Mouse (Mus musculus) kidney, embryonic 15.5 days (tissue): Measurements from ENCODE around the gene Vamp8. TPM values are rescaled to one million over a fixed set of nuclear protein-coding genes. Genes with fewer than 3 reads are reported as not detected.

Source experiments
- ATAC-seq: fragments of 200-750 bp; cut with Nextera tagmentation; replicated peaks from 2 replicates; pipeline ENCODE4 v1.8.0; 2017; ENCODE audit warnings: moderate TSS enrichment; ENCODE audit not compliant: low FRiP score
- H3K27ac ChIP-seq: fragments of 300-500 bp; sonication (generic); 2 replicates; pipeline ENCODE4 v1.5.1; 2015; ENCODE audit warnings: mild to moderate bottlenecking, inconsistent platforms
- H3K27me3 ChIP-seq: fragments of 300-500 bp; sonication (generic); 2 replicates; pipeline ENCODE4 v1.6.1; 2015; ENCODE audit warnings: inconsistent platforms
- H3K36me3 ChIP-seq: fragments of 300-500 bp; sonication (generic); 2 replicates; pipeline ENCODE4 v1.6.1; 2015; ENCODE audit warnings: inconsistent platforms
- H3K4me1 ChIP-seq: fragments of 300-500 bp; sonication (generic); 2 replicates; pipeline ENCODE4 v1.6.1; 2015; ENCODE audit warnings: inconsistent platforms
- H3K4me2 ChIP-seq: fragments of 300-500 bp; sonication (generic); 2 replicates; pipeline ENCODE4 v1.6.1; 2015; ENCODE audit warnings: moderate library complexity, mild to moderate bottlenecking, inconsistent platforms
- H3K4me3 ChIP-seq: fragments of 300-500 bp; sonication (generic); replicated peaks from 2 replicates; pipeline ENCODE4 v1.5.1; 2015; ENCODE audit warnings: mild to moderate bottlenecking, inconsistent platforms
- H3K9ac ChIP-seq: fragments of 300-500 bp; sonication (generic); 2 replicates; pipeline ENCODE4 v1.6.1; 2015; ENCODE audit warnings: mild to moderate bottlenecking, inconsistent platforms
- H3K9me3 ChIP-seq: fragments of 300-500 bp; sonication (generic); replicated peaks from 2 replicates; pipeline ENCODE4 v1.6.1; 2016; ENCODE audit warnings: inconsistent platforms
- WGBS: fragments of 180-500 bp; shearing (Covaris S2); methylation state at CpG from one replicate; pipeline ENCODE4 v1.1.7; 2015; ENCODE audit warnings: mixed read lengths; 5-methylcytosine and 5-hydroxymethylcytosine counted together
- polyA plus RNA-seq: library from polyadenylated mRNA; unstranded; fragments of >200 nt; fragmentation: Nextera tagmentation; extraction: Ambion mirVana; gene quantifications from 2 replicates; pipeline ENCODE4 v1.2.1, GENCODE M21; 2015

The Vamp8 gene
- polyA plus RNA-seq, 1 experiment from 2014 or later: 146 TPM

GRCm38 (mm10) chr6:72380131-72380770, 10.3 kb downstream of the Vamp8 start, which contains the start of gene Vamp5:
TSS of gene Vamp5 (minus strand) at chr6:72380468.
- peak within 1 kb of the TSS; percentile 77 for H3K27ac ChIP-seq
- 1% methylated on average over 49 of the region's 49 CpGs for WGBS

DNA sequence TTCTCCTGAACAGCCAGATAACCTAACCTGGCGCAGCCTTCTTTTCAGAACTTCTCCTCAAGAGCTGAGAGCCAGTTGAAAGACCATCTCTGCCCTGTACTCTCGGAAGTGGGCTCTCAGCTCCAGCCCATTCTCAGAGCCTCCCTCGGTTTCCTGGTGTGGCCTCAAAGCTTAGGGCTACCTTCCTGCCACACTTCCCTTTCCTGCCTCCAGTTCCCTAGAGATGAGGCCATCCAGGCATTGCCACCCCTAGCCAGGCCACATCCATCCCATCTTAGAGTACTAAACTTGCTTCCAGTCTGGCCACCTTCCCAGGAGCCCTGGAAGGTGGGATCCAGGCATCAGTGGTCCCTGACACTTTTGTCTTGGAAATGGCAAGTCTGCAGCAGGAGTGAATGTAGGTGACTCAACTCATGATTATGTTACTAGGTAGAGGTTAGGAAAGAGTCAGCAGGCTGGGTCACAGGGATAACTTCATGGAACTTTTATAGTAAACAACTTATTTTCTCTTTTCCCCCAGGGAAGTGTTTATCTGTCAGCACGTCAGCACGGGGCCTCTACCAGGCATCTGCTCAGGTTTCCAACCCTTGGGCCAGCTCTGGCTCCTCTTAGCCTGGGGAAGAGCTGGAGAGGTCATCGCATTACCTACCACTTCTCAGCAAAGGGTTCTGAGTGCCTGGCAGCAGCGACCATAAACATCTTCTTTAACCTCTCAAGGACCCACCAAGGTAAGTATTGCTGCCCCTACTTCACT, 10.9 kb downstream of the Vamp8 start:
- ATAC-seq: peak; percentile 3; the same call in 1 of the 2 replicates
- peak overlapping the region; percentile 77 for H3K27ac ChIP-seq

More at GRCm38 (mm10) chr6:72380131-72380770, 10.3 kb downstream of the Vamp8 start, which contains the start of gene Vamp5:
- peak; percentile 88 for ATAC-seq
- Histone ChIP-seq H3K4me3 (peak within 1 kb of the TSS; percentile 57), H3K27me3 (peaks cover 15% of the 10 kb centered on the region), H3K9ac (peak within 1 kb of the TSS; percentile 39), H3K9me3 (no peaks in the 10 kb centered on the region), H3K4me2 (peak within 1 kb of the TSS; percentile 78), H3K36me3 (peaks cover 14% of the 10 kb centered on the region), H3K4me1 (peaks cover 9% of the 10 kb centered on the region)

DNA sequence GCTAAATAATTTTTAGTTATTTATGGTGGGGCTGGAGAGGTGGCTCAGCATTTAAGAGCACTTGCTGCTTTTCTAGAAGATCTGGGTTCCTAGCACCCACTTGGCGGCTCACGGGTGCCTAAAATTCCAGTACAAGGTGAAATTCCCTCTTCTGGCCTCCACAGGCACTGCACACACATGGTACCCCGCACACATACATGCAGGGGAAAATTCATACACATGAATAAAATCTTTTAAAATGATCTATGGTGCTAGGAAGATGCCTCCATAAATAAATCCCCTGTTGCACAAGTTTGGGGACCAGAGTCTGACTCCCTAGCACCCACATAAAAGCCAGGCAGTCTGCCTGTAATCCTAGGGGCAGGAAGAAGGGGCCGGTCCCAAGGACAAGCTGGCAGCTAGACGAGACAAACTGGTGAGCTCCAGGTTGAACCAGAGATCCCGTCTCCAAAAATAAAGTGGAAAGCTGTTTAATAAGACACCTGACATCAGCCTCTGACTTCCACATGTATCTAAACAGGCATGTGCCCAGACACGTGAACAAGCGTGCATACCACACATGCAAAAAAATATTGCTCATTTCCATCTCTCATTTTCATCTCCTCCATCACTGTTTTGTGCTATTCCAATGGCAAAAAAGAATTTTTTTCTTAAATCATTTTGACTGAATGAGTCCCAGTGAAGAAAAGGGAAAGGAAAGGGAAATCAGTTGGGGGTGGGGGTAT, 11.8 kb downstream of the Vamp8 start:
- Histone ChIP-seq H3K9ac (no peak overlapping the region), H3K36me3 (no peaks in the 10 kb centered on the region), H3K4me3 (peak overlapping the region; percentile 57), H3K4me2 (peak overlapping the region; percentile 78), H3K4me1 (peaks cover 13% of the 10 kb centered on the region), H3K9me3 (no peaks in the 10 kb centered on the region), H3K27me3 (peaks cover 15% of the 10 kb centered on the region), H3K27ac (peak overlapping the region; percentile 77; the same call in 1 of the 2 replicates)
- ATAC-seq: no peak
- WGBS: 86% methylated on average over 8 of the region's 8 CpGs

More for the DNA sequence above, 10.9 kb downstream of the Vamp8 start:
- H3K36me3 ChIP-seq: peaks cover 7% of the 10 kb centered on the region
- 34% methylated on average over 7 of the region's 7 CpGs for WGBS
- peak overlapping the region; percentile 39; the same call in 1 of the 2 replicates for H3K9ac ChIP-seq
- peaks cover 9% of the 10 kb centered on the region for H3K4me1 ChIP-seq
- H3K4me3 ChIP-seq: peak overlapping the region; percentile 57
- peak overlapping the region; percentile 78 for H3K4me2 ChIP-seq
- H3K27me3 ChIP-seq: peaks cover 15% of the 10 kb centered on the region
- H3K9me3 ChIP-seq: no peaks in the 10 kb centered on the region

GRCm38 (mm10) chr6:72374820-72375563, 15.5 kb downstream of the Vamp8 start:
- H3K9ac ChIP-seq: no peak overlapping the region
- peaks cover 18% of the 10 kb centered on the region for H3K4me1 ChIP-seq
- H3K27me3 ChIP-seq: peaks cover 14% of the 10 kb centered on the region
- no peak overlapping the region for H3K27ac ChIP-seq
- 80% methylated on average over 15 of the region's 15 CpGs for WGBS
- H3K9me3 ChIP-seq: no peaks in the 10 kb centered on the region
- H3K4me3 ChIP-seq: no peak overlapping the region
- no peak overlapping the region for H3K4me2 ChIP-seq
- H3K36me3 ChIP-seq: no peaks in the 10 kb centered on the region
- no peak for ATAC-seq

GRCm38 (mm10) chr6:72374206-72374605, 16.3 kb downstream of the Vamp8 start:
- Histone ChIP-seq H3K9me3 (no peaks in the 10 kb centered on the region), H3K27ac (no peak overlapping the region), H3K4me1 (peaks cover 15% of the 10 kb centered on the region), H3K9ac (no peak overlapping the region), H3K4me3 (no peak overlapping the region), H3K36me3 (no peaks in the 10 kb centered on the region), H3K4me2 (no peak overlapping the region), H3K27me3 (peaks cover 6% of the 10 kb centered on the region)
- 66% methylated on average over 7 of the region's 7 CpGs for WGBS
- ATAC-seq: no peak

GRCm38 (mm10) chr6:72373184-72373583, 17.3 kb downstream of the Vamp8 start:
- WGBS: 87% methylated on average over 4 of the region's 4 CpGs
- Histone ChIP-seq H3K4me2 (no peak overlapping the region), H3K27ac (no peak overlapping the region), H3K9ac (no peak overlapping the region), H3K4me3 (no peak overlapping the region), H3K36me3 (no peaks in the 10 kb centered on the region), H3K27me3 (no peaks in the 10 kb centered on the region), H3K4me1 (peaks cover 15% of the 10 kb centered on the region), H3K9me3 (no peaks in the 10 kb centered on the region)
- ATAC-seq: no peak

DNA sequence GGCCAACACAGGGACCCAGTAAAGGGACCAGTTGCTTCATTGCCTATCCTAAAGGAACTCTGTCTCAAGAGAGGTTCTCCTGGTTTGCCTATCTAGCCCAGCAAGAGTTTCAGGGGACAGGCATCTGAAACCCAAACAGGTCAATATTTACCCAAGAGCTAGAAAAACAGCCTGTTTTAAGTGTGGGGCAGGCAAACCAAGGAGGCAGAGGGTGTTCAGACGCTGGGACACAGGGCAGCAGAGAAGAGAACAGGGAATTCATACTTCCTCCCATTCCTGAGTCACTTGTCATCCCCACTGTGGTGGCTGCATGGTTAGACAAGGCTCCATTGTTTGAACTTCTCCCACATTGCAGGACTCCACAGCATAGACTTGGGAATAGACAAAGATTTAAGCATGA, 18.9 kb downstream of the Vamp8 start:
- WGBS: 21% methylated on average over 1 of the region's 1 CpGs
- no peak overlapping the region for H3K9ac ChIP-seq
- H3K4me1 ChIP-seq: peaks cover 15% of the 10 kb centered on the region; the same call in 1 of the 2 replicates
- H3K4me3 ChIP-seq: no peak overlapping the region
- H3K9me3 ChIP-seq: no peaks in the 10 kb centered on the region
- H3K27ac ChIP-seq: peak overlapping the region; percentile 37; the same call in 1 of the 2 replicates
- H3K27me3 ChIP-seq: no peaks in the 10 kb centered on the region
- no peaks in the 10 kb centered on the region for H3K36me3 ChIP-seq
- H3K4me2 ChIP-seq: no peak overlapping the region
- ATAC-seq: no peak

GRCm38 (mm10) chr6:72371147-72371546, 19.4 kb downstream of the Vamp8 start:
- 51% methylated on average over 5 of the region's 5 CpGs for WGBS
- H3K4me1 ChIP-seq: peaks cover 15% of the 10 kb centered on the region; the same call in 1 of the 2 replicates
- H3K27ac ChIP-seq: peak overlapping the region; percentile 37; the same call in 1 of the 2 replicates
- no peak overlapping the region for H3K4me2 ChIP-seq
- H3K9ac ChIP-seq: no peak overlapping the region
- H3K27me3 ChIP-seq: no peaks in the 10 kb centered on the region
- no peaks in the 10 kb centered on the region for H3K9me3 ChIP-seq
- ATAC-seq: 0 out of 2 replicates have a peak, but pooled peaks have one; percentile 25
- H3K36me3 ChIP-seq: no peaks in the 10 kb centered on the region
- H3K4me3 ChIP-seq: no peak overlapping the region

DNA sequence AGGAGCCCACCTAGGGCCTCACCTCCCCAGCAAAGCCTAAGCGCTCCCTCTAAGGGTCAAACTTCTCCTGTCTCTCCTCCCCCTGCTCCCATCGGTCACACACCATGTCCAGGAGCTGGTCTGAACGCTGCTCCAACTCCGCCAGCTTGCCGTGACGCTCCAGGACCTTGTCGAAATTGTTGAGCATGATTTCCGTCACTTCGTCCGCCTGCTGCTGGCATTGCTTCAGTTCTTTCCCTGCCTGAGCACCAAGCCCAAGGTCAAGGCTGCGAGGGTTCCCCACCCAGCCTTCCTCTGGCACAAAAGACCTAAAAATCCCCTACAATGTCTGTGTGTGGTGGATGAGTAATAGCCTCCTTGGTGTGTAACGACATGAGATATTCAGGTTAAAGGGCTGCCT, 20.4 kb downstream of the Vamp8 start:
- no peak overlapping the region for H3K4me3 ChIP-seq
- H3K27ac ChIP-seq: no peak overlapping the region
- peaks cover 15% of the 10 kb centered on the region; the same call in 1 of the 2 replicates for H3K4me1 ChIP-seq
- no peak overlapping the region for H3K4me2 ChIP-seq
- H3K9me3 ChIP-seq: no peaks in the 10 kb centered on the region
- WGBS: 79% methylated on average over 12 of the region's 12 CpGs
- no peak overlapping the region for H3K9ac ChIP-seq
- ATAC-seq: no peak
- H3K36me3 ChIP-seq: no peaks in the 10 kb centered on the region
- no peaks in the 10 kb centered on the region for H3K27me3 ChIP-seq

DNA sequence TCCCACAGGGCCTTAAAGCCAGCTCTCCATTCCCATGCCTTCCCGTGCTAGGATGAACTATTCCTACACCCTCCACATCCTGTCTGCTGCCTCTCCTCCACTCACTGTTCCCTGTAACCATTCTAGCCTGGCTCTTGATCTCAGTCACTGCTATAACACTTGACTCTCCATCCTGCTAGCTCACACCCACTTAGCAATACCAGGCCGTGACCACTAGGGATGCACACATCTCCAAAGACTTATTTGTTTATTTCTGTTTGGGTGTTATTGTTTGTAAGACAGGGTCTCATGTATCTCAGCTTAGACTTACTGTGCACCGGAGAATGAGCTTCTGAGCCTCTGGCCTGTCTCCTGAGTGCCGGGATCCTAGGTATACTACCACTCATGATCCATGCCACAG, 20.9 kb downstream of the Vamp8 start:
- no peak overlapping the region for H3K9ac ChIP-seq
- H3K4me2 ChIP-seq: no peak overlapping the region
- H3K9me3 ChIP-seq: no peaks in the 10 kb centered on the region
- H3K36me3 ChIP-seq: no peaks in the 10 kb centered on the region
- WGBS: 83% methylated on average over 4 of the region's 4 CpGs
- H3K4me3 ChIP-seq: no peak overlapping the region
- H3K4me1 ChIP-seq: peaks cover 15% of the 10 kb centered on the region; the same call in 1 of the 2 replicates
- no peaks in the 10 kb centered on the region for H3K27me3 ChIP-seq
- no peak for ATAC-seq
- H3K27ac ChIP-seq: no peak overlapping the region

GRCm38 (mm10) chr6:72367460-72367974, 23.0 kb downstream of the Vamp8 start:
- no peak overlapping the region for H3K4me3 ChIP-seq
- WGBS: 80% methylated on average over 4 of the region's 4 CpGs

More at GRCm38 (mm10) chr6:72367460-72367974, 23.0 kb downstream of the Vamp8 start:
- Histone ChIP-seq H3K36me3 (no peaks in the 10 kb centered on the region), H3K27me3 (no peaks in the 10 kb centered on the region), H3K27ac (no peak overlapping the region), H3K9me3 (no peaks in the 10 kb centered on the region), H3K4me1 (peaks cover 18% of the 10 kb centered on the region), H3K4me2 (no peak overlapping the region), H3K9ac (no peak overlapping the region)
- ATAC-seq: no peak
